Mouse (Mus musculus): ENCODE results near the gene Pfkp.

- TF ChIP-seq CTCF (IDR thresholded peaks at IDR 0.05; ENCODE audit: extremely low read depth, insufficient read depth, low read length) (no peak), POLR2A (IDR thresholded peaks at IDR 0.05; ENCODE audit: extremely low read depth, insufficient read depth, low read length) (no peak)
Measured at GRCm38 (mm10) chr13:6638425-6638824, 10.2 kb downstream of the Pfkp start.
